Mouse (Mus musculus): ENCODE results near the gene Ccdc122. TPM values are rescaled to one million over a fixed set of nuclear protein-coding genes. Genes with fewer than 3 reads are reported as not detected.
A peak's percentile ranks its signal among the peaks of the same experiment; 100 is the strongest.
"Not testable (repeated sequence)": the region's sequence is repeated elsewhere in the genome, so short reads cannot be mapped to it uniquely, and the experiment has no call there.

The Ccdc122 gene
- 1.9 TPM in 1 of 2 replicates, not detected in the other for polyA plus RNA-seq (2011; ENCODE audit: insufficient read depth, insufficient read length, low replicate concordance, missing spikeins)

GRCm38 (mm10) chr14:77036226-77037046, at the start of gene Ccdc122, which contains the start of gene Lacc1:
Ccdc122 (plus strand) TSS chr14:77036772.
Lacc1 (minus strand) TSS chr14:77036904.
- TF ChIP-seq POLR2A (IDR thresholded peaks at IDR 0.05; ENCODE audit: borderline replicate concordance, control insufficient read depth, low read depth, low read length) (peak; percentile 19; the same call in 1 of the 2 replicates), CTCF (IDR thresholded peaks at IDR 0.05; ENCODE audit: control insufficient read depth, insufficient read depth, low read length) (peak; percentile 64)
- peak within 1 kb of the TSS; percentile 67; the same call in 1 of the 2 replicates for H3K27ac ChIP-seq (ENCODE audit: control insufficient read depth, insufficient read depth, low read depth, low read length, poor library complexity)
- H3K4me1 ChIP-seq (ENCODE audit: control insufficient read depth, insufficient read depth, low read length) = peaks cover 2% of the 10 kb centered on the region
- under 1% methylated on average over 81 of the region's 86 CpGs for WGBS
- peak within 1 kb of the TSS; percentile 63 for H3K4me3 ChIP-seq (replicated peaks; ENCODE audit: control insufficient read depth, low read depth, low read length)

GRCm38 (mm10) chr14:76990351-76990750, 46.2 kb upstream of the Ccdc122 start:
- H3K4me1 ChIP-seq (ENCODE audit: control insufficient read depth, insufficient read depth, low read length); H3K27ac ChIP-seq (ENCODE audit: control insufficient read depth, insufficient read depth, low read depth, low read length, poor library complexity): not testable (repeated sequence)
- 87% methylated on average over 2 of the region's 2 CpGs for WGBS

DNA sequence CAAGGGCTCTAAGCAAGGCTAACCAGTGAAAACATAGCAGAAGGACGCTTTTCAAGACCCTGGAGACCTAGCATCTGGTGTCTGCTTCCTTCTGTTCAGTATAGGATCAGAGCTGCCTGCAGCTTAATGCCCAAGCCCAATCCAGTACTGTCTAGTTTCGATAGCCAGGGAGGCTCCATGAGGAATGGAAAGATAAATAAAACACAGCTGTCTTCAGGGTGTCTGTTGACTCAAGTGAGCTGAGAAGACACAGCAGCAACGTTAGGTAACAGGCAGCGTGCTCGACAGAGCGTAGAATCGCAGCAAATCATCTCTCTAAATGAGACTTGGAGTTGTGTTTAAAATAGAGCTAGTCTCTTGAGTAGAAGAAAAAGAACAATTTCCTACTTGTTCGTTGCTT, 31.8 kb upstream of the Ccdc122 start:
- 83% methylated on average over 8 of the region's 8 CpGs for WGBS
- H3K27ac ChIP-seq (ENCODE audit: control insufficient read depth, insufficient read depth, low read depth, low read length, poor library complexity) = no peak overlapping the region
- no peak for TF ChIP-seq POLR2A (IDR thresholded peaks at IDR 0.05; ENCODE audit: borderline replicate concordance, control insufficient read depth, low read depth, low read length)
- TF ChIP-seq CTCF (IDR thresholded peaks at IDR 0.05; ENCODE audit: control insufficient read depth, insufficient read depth, low read length) = no peak

More at GRCm38 (mm10) chr14:76990351-76990750, 46.2 kb upstream of the Ccdc122 start:
- H3K4me3 ChIP-seq (replicated peaks; ENCODE audit: control insufficient read depth, low read depth, low read length) = not testable (repeated sequence)

DNA sequence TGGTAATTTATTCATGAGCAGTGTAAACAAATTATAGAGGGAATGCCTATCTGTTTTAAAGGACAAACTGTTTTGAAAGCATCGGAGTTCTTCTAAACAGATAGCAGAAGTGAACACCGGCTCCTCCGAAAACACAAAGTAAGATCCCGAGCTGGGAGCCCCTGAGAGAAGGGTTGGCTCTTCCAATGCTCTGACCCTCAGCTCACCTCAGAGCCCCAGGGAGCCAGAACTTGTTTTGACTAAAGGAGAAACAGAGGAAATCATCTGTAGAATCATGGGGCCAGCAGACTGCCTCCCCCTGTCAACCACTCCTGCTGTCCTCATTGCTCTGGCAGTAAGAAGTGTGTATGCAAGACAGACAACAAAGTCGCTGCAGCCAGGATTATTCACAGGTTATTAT, 31.0 kb upstream of the Ccdc122 start:
- H3K4me3 ChIP-seq (replicated peaks; ENCODE audit: control insufficient read depth, low read depth, low read length) = no peak overlapping the region
- no peak for TF ChIP-seq CTCF (IDR thresholded peaks at IDR 0.05; ENCODE audit: control insufficient read depth, insufficient read depth, low read length)
- no peak for TF ChIP-seq POLR2A (IDR thresholded peaks at IDR 0.05; ENCODE audit: borderline replicate concordance, control insufficient read depth, low read depth, low read length)
- H3K27ac ChIP-seq (ENCODE audit: control insufficient read depth, insufficient read depth, low read depth, low read length, poor library complexity) = no peak overlapping the region
- 86% methylated on average over 5 of the region's 5 CpGs for WGBS
- H3K4me1 ChIP-seq (ENCODE audit: control insufficient read depth, insufficient read depth, low read length) = no peaks in the 10 kb centered on the region

More for the DNA sequence above, 31.8 kb upstream of the Ccdc122 start:
- H3K4me3 ChIP-seq (replicated peaks; ENCODE audit: control insufficient read depth, low read depth, low read length) = no peak overlapping the region
- H3K4me1 ChIP-seq (ENCODE audit: control insufficient read depth, insufficient read depth, low read length) = no peaks in the 10 kb centered on the region

GRCm38 (mm10) chr14:77008238-77008637, 28.3 kb upstream of the Ccdc122 start:
- TF ChIP-seq POLR2A (IDR thresholded peaks at IDR 0.05; ENCODE audit: borderline replicate concordance, control insufficient read depth, low read depth, low read length) (no peak), CTCF (IDR thresholded peaks at IDR 0.05; ENCODE audit: control insufficient read depth, insufficient read depth, low read length) (peak; percentile 31; the same call in 1 of the 2 replicates)
- WGBS = 4% methylated on average over 3 of the region's 3 CpGs
- H3K4me1 ChIP-seq (ENCODE audit: control insufficient read depth, insufficient read depth, low read length) = no peaks in the 10 kb centered on the region
- H3K27ac ChIP-seq (ENCODE audit: control insufficient read depth, insufficient read depth, low read depth, low read length, poor library complexity) = no peak overlapping the region
- no peak overlapping the region for H3K4me3 ChIP-seq (replicated peaks; ENCODE audit: control insufficient read depth, low read depth, low read length)

DNA sequence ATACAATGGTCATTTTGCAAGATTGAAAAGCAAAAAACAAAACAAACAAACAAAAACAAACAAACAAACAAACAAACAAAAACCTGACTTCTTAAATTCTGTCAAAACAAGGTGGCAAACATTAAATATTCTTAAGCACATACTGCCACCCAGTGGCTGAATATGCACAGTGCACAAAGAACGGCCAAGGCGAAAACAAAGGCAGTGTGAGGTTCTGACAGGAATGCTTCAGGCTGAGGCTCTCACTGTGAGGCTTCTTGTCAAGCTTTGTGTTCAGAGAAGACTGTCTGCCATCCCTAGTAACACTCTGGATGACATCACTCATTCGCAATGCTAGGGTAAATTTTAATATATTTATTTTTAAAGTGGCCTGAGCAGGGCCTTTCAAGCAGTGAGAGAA, 24.8 kb upstream of the Ccdc122 start:
- Histone ChIP-seq H3K4me3 (replicated peaks; ENCODE audit: control insufficient read depth, low read depth, low read length) (no peak overlapping the region), H3K27ac (ENCODE audit: control insufficient read depth, insufficient read depth, low read depth, low read length, poor library complexity) (no peak overlapping the region), H3K4me1 (ENCODE audit: control insufficient read depth, insufficient read depth, low read length) (no peaks in the 10 kb centered on the region)
- no peak for TF ChIP-seq POLR2A (IDR thresholded peaks at IDR 0.05; ENCODE audit: borderline replicate concordance, control insufficient read depth, low read depth, low read length)
- peak; percentile 42 for TF ChIP-seq CTCF (IDR thresholded peaks at IDR 0.05; ENCODE audit: control insufficient read depth, insufficient read depth, low read length)
- WGBS = 7% methylated on average over 3 of the region's 3 CpGs

DNA sequence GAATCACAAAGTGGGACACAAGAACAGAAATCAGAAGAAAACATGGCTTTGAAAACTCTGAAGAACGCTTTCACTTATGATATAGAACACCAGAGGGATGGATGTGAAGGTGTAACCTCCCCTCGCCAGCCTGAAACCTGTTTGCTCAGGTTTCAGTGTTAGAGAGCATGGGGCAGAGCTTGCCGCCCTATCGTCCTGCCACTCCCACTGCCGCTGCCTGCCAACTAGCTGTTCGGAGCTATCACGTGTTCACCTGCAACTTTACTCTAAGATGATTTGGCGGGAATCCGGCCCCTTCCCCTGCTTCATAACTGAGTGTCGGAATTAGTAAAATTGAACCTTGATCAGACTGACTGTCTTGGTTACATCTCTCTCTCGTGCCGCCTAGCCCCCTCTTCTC, 19.8 kb upstream of the Ccdc122 start:
- not testable (repeated sequence) for H3K4me3 ChIP-seq (replicated peaks; ENCODE audit: control insufficient read depth, low read depth, low read length); H3K4me1 ChIP-seq (ENCODE audit: control insufficient read depth, insufficient read depth, low read length); H3K27ac ChIP-seq (ENCODE audit: control insufficient read depth, insufficient read depth, low read depth, low read length, poor library complexity)
- WGBS = 76% methylated on average over 12 of the region's 12 CpGs

GRCm38 (mm10) chr14:77017211-77017610, 19.4 kb upstream of the Ccdc122 start:
- no peaks in the 10 kb centered on the region for H3K4me1 ChIP-seq (ENCODE audit: control insufficient read depth, insufficient read depth, low read length)
- H3K27ac ChIP-seq (ENCODE audit: control insufficient read depth, insufficient read depth, low read depth, low read length, poor library complexity) = no peak overlapping the region
- TF ChIP-seq POLR2A (IDR thresholded peaks at IDR 0.05; ENCODE audit: borderline replicate concordance, control insufficient read depth, low read depth, low read length) (no peak), CTCF (IDR thresholded peaks at IDR 0.05; ENCODE audit: control insufficient read depth, insufficient read depth, low read length) (no peak)
- no peak overlapping the region for H3K4me3 ChIP-seq (replicated peaks; ENCODE audit: control insufficient read depth, low read depth, low read length)
- 49% methylated on average over 6 of the region's 6 CpGs for WGBS
